Mouse (Mus musculus): ENCODE measurements around the gene Slc17a1.

Slc17a1 gene

DNA sequence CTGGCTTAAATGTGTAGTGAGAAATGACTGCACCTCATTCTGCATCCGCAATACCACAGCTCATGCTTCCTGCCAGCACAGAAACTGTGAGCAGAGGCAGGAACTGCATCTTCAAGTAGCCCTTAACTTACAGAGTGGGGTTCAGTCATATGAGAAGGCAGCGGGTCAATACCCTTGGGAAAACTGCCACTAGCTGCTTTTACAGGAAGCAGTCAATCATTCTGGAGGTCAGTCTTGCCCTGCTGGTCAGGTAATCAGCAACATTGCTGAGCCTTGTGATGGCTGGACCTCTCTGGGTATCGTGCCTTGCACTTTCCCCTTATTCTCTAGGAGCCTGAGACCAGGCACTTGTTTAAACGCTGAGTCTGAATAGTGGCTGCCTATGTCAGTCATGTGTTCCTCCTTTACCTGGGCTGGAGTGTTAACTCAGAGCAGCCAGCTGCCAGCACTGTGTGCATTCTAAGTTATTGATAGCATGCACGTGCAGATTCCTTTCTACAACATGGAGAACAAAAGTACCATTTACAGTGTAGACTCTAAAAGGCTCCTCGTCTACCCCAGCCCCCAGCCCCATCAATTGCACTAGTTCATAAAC is 21.6 kb downstream of the Slc17a1 start:
- no peak for DNase-seq (ENCODE audit: low spot score in 2 of 2)

DNA sequence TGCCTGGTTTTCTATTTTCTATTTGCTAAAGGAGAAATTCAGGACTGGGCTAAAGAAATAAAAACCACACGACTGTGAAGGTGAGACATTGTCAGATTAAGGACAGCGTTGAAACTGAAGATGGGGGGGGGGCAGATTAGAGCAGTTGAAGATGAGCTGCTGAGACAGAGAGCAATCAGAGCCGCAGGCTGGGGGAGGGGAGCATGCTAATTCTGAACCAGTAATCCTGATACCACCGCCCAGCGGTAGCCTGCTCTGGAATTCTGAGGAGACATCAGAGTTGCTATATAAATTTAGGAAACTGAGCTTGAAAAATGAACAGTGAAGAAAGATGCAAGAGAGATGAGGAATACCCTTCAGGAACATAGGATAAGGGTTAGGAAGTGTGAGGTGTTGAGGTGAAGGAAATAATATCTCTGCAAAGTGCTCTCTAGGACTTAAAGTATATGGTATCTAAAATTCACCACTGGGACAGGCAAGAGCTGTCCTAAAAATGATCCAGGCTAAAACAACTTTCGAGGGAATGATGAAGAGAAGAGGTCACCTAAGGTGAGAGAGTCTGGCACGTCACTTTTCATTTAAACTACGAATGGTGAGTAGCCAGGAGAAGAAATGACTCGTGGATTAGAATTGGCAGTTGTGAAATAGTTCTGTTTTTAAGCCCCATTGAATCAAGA is 25.2 kb downstream of the Slc17a1 start:
- DNase-seq (ENCODE audit: low spot score in 2 of 2): no peak

GRCm38 (mm10) chr13:23893269-23893593 is 25.7 kb downstream of the Slc17a1 start:
- DNase-seq (ENCODE audit: low spot score in 2 of 2): no peak

GRCm38 (mm10) chr13:23898242-23898641 is 30.7 kb downstream of the Slc17a1 start:
- no peak for DNase-seq (ENCODE audit: low spot score in 2 of 2)

GRCm38 (mm10) chr13:23906906-23907305 is 39.4 kb downstream of the Slc17a1 start:
- DNase-seq (ENCODE audit: low spot score in 2 of 2): no peak

DNA sequence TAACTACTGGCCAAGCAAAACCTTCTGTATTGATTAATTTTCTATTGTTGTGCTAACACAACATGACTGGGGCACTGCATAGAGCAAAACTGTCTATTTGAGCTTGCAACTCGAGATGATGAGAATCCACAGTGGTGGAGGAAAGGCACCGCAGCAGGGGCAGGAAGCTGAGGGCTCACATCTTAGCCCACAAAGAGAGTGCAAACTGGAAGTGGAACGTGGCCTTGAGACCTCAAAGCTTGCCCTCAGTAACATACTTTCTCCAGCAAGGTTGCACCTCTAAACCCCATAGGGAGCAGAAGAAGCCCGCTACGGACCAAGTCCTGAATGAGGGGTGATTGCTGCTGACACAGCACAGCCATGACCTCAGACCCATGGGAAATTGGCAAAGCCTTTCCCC is 42.6 kb downstream of the Slc17a1 start:
- DNase-seq (ENCODE audit: low spot score in 2 of 2): no peak

DNA sequence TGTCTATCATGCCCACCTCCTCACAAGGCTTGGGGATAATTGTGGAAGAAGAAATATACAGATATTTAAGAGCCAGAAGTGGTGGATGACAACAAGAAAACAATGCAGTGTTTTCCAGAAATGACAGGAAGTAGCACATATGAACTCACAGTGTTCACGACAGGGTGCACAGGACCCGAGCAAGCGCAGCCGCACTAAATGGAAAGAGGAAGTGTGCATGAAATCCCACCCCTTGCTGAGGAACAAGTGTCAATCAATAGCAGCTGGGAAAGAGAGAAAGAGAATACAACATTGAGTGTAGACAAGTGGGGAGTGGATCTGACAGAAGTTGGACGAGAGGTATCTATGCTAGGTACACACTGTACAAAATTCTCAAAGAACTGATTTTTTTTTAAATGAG is 43.8 kb downstream of the Slc17a1 start:
- DNase-seq (ENCODE audit: low spot score in 2 of 2): no peak

DNA sequence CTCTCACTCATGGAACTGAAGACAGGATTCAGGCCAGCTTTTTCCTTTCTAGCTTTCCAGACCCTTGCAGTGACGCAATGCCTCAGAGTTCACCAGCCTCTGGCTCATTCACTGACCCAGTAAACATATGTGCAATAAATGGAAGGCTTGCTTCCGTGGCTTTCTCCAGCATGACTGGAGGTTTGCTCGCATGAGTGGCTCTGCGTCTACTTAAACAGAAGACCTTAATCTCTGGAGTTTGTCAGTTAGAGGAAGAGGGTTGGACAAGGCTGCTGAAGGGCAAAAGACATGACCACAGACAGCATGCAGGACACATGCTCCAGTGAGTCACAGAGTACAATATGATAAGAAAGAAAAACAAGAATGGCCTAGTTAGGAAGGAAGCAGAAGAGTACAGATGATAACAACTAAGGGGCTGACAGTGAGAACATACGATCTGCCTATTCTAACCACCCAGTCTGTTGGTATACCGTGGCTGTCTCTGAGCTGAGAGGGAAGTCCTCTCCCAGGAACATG is 46.3 kb downstream of the Slc17a1 start:
- no peak for DNase-seq (ENCODE audit: low spot score in 2 of 2)

DNA sequence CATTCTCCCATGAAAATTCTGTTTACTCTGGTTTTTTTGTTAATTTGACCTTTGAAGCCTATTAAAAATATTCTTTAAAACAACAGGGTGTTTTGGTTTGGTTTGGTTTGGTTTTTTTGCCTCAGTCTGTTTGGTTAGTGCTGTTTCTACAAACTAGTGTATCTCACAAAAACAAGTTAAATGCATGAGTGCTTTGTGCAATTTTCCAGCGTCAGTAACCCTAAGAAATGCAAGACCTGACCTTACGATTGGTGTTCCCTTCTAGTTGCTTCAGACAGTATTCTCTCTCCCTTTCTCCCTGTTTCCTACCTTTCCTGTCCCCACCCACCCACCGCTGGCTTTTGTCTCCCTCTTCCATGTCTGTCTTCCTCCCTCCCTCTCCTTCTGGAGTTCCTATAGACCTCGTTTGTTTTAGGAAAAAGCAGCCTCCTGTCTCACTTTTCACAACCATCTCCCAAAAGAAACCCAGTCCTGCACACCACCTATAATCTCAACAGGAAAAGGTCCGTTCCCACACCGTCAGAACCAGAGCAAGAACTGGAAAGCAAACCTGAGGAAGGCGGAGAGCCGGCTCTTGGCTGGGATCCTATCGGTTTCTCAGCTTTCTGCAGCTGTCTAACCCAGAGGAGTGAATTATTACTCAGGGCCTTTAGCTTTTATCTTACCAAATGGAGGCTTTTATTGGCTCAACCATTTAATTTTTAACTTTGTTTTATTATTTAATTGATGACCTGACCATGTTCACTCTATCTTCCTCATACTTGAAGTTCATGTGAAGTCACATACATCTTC is 47.0 kb downstream of the Slc17a1 start, which contains the start of gene Slc17a4:
TSS of gene Slc17a4 (minus strand) at position 634 of the 792 bp plus-strand sequence.
- DNase-seq (ENCODE audit: low spot score in 2 of 2): no peak

DNA sequence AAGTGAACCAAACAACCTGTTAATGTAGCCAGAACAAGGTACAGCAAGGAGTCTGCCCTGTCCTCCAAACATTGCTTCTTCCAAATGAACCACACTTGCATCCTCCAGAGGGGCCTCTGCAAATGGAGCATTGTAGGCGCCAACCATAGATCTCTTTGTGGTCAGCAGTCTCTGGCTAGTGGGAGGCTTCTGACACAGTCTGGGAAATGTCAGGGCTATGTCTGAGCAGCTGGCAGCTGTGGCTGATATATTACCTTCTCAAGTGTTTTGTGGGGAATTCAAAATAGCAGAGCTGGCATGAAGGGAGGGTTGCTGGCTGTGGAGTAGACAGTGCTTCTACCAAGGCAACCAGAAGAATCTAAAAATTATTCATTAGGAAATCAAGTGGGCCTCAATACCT is 48.6 kb downstream of the Slc17a1 start:
- DNase-seq (ENCODE audit: low spot score in 2 of 2): no peak

- DNase-seq (ENCODE audit: low spot score in 2 of 2): no peak
Measured at GRCm38 (mm10) chr13:23917674-23918073, 50.1 kb downstream of the Slc17a1 start.

- DNase-seq (ENCODE audit: low spot score in 2 of 2): no peak
Measured at GRCm38 (mm10) chr13:23925792-23926191, 58.2 kb downstream of the Slc17a1 start.

DNA sequence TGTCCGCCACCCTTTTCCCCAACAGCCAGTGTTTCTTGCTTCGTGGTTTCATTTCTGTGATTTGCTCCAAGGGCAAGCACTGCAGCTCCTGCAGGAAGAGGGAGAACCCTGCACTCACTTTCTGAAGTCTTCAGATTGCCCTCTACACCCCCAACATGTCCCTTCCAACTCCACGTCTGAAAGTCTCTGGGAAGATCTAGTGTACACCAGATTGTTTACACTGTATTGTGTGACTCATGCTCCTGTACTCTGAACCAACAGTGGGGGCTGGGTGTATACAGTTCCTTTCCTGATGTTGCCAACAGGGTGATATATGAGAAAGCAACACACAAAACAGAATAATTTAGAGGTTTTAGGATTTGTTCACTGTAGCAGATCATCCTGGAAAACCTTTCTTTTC is 61.1 kb downstream of the Slc17a1 start:
- DNase-seq (ENCODE audit: low spot score in 2 of 2): no peak

DNA sequence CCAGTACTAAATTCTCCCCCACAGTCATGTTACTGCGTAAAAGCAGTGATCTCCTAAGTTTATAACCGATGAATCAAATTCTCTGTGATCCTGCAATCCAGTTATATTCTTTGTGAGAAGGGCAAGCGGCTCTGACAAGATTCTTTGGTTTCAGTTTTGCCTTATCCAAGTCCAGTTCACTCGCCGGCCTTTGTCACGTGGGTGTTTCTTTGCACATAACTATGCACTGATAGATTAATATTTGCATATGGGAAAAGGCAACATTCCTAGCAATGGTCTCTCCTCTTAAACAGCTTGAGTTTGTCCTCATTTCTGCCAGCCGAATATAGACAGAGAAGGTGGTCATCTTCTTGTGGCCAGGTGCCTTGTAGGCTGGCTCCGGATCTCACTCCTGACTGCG is 62.9 kb downstream of the Slc17a1 start:
- no peak for DNase-seq (ENCODE audit: low spot score in 2 of 2)

DNA sequence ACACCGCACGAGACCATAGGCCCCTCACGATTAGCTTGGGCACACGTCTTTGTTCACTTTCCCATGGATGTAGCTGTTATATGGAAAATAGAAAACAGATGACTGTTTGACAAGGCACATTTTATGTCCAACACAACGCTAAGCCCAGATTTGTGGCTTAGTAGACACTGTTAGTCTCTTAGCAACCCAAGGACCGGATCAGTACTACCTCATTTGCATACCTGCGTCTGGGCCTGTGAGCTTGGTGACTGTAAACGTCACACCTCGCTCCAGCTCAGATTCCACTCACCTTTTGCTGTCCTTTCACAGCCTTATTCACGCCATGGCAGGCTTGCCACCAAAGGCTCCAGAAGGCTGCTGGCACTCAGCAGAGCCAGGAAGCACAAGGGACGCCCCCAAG is 63.4 kb downstream of the Slc17a1 start:
- DNase-seq (ENCODE audit: low spot score in 2 of 2): no peak

DNA sequence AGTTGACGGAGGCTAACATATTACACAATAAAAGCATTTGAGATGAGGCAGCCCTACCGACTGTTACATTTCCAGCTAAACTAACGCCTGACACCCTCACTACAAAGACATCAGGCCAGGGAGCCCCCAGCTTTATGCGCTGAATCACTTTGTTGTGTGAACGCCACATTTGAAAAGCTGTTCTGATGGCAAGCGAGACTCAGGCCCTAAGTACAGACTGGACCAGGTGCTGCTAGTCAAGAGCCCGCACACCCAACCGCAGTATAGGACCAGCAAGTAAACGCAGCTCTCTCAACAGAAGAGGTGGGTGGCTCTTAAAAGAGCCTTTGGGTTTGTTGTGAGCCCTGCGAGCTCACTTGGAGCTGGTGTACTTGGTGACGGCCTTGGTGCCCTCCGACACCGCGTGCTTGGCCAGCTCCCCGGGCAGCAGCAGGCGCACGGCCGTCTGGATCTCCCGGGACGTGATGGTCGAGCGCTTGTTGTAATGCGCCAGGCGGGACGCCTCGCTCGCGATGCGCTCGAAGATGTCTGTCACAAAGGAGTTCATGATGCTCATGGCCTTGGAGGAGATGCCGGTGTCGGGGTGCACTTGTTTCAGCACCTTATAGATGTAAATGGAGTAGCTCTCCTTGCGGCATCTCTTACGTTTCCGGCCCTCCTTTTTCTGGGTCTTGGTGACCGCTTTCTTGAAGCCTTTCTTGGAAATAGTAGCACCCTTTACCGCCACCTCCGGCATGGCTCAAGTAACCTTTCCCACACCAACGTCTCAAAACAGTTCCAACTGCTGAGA is 66.1 kb downstream of the Slc17a1 start, which contains the start of gene Hist1h2ba:
TSS of gene Hist1h2ba (minus strand) at position 736 of the 790 bp plus-strand sequence.
- no peak for DNase-seq (ENCODE audit: low spot score in 2 of 2)

DNA sequence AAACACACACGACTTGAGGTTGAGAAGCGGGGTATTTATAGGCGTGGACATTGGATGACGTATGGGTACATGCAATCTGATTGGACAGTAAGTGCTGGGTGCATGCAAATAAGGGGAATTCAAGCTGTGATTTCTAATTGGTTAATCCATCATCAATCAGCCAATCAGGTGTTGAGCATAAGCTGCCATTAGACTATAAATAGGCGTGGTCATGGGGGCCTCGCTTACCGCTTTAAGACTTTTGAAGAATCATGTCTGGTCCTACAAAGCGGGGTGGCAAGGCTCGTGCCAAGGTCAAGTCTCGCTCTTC is 66.6 kb downstream of the Slc17a1 start, which contains the start of gene Hist1h2aa:
TSS of gene Hist1h2aa (plus strand) at position 252 of the 310 bp plus-strand sequence.
- DNase-seq (ENCODE audit: low spot score in 2 of 2): no peak

DNA sequence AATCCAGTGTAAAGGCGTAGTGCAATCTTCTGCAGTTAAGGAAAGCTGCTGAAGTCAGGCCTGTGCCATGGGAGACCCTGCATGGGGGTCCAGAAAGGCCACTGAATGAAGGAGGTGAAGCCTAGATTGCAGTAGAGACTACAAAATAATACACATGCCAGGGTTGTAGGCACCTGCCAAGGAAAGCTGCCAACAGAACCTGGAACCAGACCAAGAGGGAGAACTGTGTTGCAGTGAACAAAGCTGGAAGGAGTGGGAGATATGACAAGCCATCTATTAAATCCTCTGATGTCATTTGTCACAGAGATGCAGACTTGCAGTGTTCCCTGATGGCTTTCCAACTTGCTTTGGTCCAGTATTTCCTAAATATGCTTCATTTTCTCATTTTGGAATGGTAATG is 71.1 kb downstream of the Slc17a1 start:
- DNase-seq (ENCODE audit: low spot score in 2 of 2): no peak

DNA sequence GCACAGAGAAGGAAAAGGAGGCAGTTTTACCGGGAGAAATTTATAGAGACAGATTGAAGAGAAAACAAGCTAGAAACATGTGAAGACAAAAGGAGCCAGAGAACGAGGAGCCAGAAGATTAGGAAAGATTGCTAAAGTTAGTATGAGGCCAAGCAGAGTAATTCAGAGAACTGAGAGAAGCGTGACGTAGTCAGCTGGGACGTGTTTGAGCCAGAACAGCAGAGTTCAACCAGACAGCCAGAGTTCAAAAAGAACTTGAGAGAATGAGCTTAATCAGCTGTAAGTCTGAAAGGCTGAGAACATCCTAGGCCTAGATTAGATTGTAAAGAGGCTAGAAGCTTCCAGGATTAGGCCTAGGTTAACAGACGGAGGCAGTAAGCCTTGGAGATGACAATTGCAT is 72.7 kb downstream of the Slc17a1 start:
- no peak for DNase-seq (ENCODE audit: low spot score in 2 of 2)

- DNase-seq (ENCODE audit: low spot score in 2 of 2): no peak
Measured at GRCm38 (mm10) chr13:23942861-23943260, 75.3 kb downstream of the Slc17a1 start.
